Mouse (Mus musculus) CH12.LX (cell line): ENCODE data around the gene Dock3. TPM values are rescaled to one million over a fixed set of nuclear protein-coding genes. Genes with fewer than 3 reads are reported as not detected.

ENCODE experiments used
- DNase-seq: peaks from one replicate; pipeline ENCODE4 v3.0.0-alpha.2; 2013; ENCODE audit errors: extremely low read depth
- H3K27ac ChIP-seq: 2 replicates; pipeline ENCODE4 v1.5.1; 2012; ENCODE audit warnings: low read depth, mild to moderate bottlenecking, control low read depth, moderate library complexity; ENCODE audit not compliant: insufficient read depth
- H3K27me3 ChIP-seq: replicated peaks from 2 replicates; pipeline ENCODE3; 2012; ENCODE audit warnings: inconsistent platforms
- H3K36me3 ChIP-seq, 2 experiments: replicated peaks in 1 of 2; 2 replicates each; pipeline versions ENCODE3 to v1.6.1; 2012; ENCODE audit warnings: inconsistent platforms in 1 of 2, low read length in 1 of 2, mild to moderate bottlenecking in 1 of 2, mixed read lengths in 1 of 2, moderate library complexity in 1 of 2; ENCODE audit not compliant: control insufficient read depth in 1 of 2, insufficient read depth in 1 of 2
- H3K4me1 ChIP-seq, 2 experiments: 2 replicates each; pipeline ENCODE4 v1.6.1; 2012; ENCODE audit warnings: inconsistent platforms in 1 of 2, moderate library complexity in 1 of 2; ENCODE audit not compliant: insufficient read depth in 2 of 2, control insufficient read depth in 1 of 2
- H3K4me2 ChIP-seq: 2 replicates; pipeline ENCODE4 v1.6.1; 2012; ENCODE audit warnings: low read depth, mild to moderate bottlenecking, control low read depth; ENCODE audit not compliant: poor library complexity, insufficient read depth, severe bottlenecking
- H3K4me3 ChIP-seq, 3 experiments: fragments of 150-350 bp in 1 of 3; sonication (generic) in 1 of 3; replicated peaks in 1 of 3; 2 replicates each; pipeline versions ENCODE3 to v1.5.1; 2011 to 2012; ENCODE audit warnings: low read depth in 2 of 3, low read length in 2 of 3, mild to moderate bottlenecking in 2 of 3, moderate library complexity in 2 of 3, control low read depth in 1 of 3, improper control_type of control experiment in 1 of 3, inconsistent platforms in 1 of 3, mixed read lengths in 1 of 3; ENCODE audit not compliant: poor library complexity in 1 of 3
- H3K79me2 ChIP-seq: replicated peaks from 2 replicates; pipeline ENCODE4 v1.6.1; 2012; ENCODE audit warnings: mild to moderate bottlenecking, moderate library complexity; ENCODE audit not compliant: control insufficient read depth, poor library complexity, insufficient read depth, severe bottlenecking; ENCODE audit errors: extremely low read depth
- H3K9ac ChIP-seq: 2 replicates; pipeline ENCODE4 v1.6.1; 2012; ENCODE audit warnings: low read depth, mild to moderate bottlenecking, control low read depth, moderate library complexity; ENCODE audit not compliant: insufficient read depth
- H3K9me3 ChIP-seq: replicated peaks from 2 replicates; pipeline ENCODE3; 2012; ENCODE audit warnings: low read length, inconsistent platforms, mixed read lengths
- BHLHE40 ChIP-seq: IDR thresholded peaks from 2 replicates; pipeline ENCODE4 v1.6.1; 2011; ENCODE audit warnings: mild to moderate bottlenecking, low read depth, low read length, improper control_type of control experiment
- CHD1 ChIP-seq: IDR thresholded peaks from 2 replicates; pipeline ENCODE4 v1.6.1; 2012; ENCODE audit warnings: low read depth, low read length, improper control_type of control experiment, inconsistent platforms
- E2F4 ChIP-seq: IDR thresholded peaks from 2 replicates; pipeline ENCODE4 v1.6.1; 2011; ENCODE audit warnings: low read depth, low read length, improper control_type of control experiment; ENCODE audit not compliant: insufficient replicate concordance
- EP300 ChIP-seq: IDR thresholded peaks from 2 replicates; pipeline ENCODE4 v1.6.1; 2011; ENCODE audit warnings: low read length, improper control_type of control experiment
- HCFC1 ChIP-seq: IDR thresholded peaks from 2 replicates; pipeline ENCODE4 v1.6.1; 2012; ENCODE audit warnings: low read depth, mild to moderate bottlenecking, inconsistent platforms, low read length, improper control_type of control experiment
- JUN ChIP-seq: IDR thresholded peaks from 2 replicates; pipeline ENCODE4 v1.6.1; 2011; ENCODE audit warnings: low read depth, mild to moderate bottlenecking, low read length, improper control_type of control experiment, moderate library complexity; ENCODE audit not compliant: insufficient read depth
- KAT2A ChIP-seq: IDR thresholded peaks from 2 replicates; pipeline ENCODE4 v1.6.1; 2012; ENCODE audit warnings: low read length, improper control_type of control experiment, inconsistent platforms; ENCODE audit not compliant: insufficient replicate concordance
- MAFK ChIP-seq: IDR thresholded peaks from 2 replicates; pipeline ENCODE4 v1.6.1; 2011; ENCODE audit warnings: low read length, improper control_type of control experiment; ENCODE audit not compliant: insufficient replicate concordance
- MEF2A ChIP-seq: IDR thresholded peaks from 2 replicates; pipeline ENCODE4 v1.6.1; 2014; ENCODE audit warnings: low read depth, mild to moderate bottlenecking, inconsistent platforms, low read length, improper control_type of control experiment, borderline replicate concordance
- PAX5 ChIP-seq: IDR thresholded peaks from 2 replicates; pipeline ENCODE4 v1.6.1; 2012; ENCODE audit warnings: low read length, inconsistent platforms, mixed read lengths
- POLR2AphosphoS2 ChIP-seq: IDR thresholded peaks from 2 replicates; pipeline ENCODE4 v1.6.1; 2011; ENCODE audit warnings: low read depth, low read length, improper control_type of control experiment
- RAD21 ChIP-seq: IDR thresholded peaks from 2 replicates; pipeline ENCODE4 v1.6.1; 2011; ENCODE audit warnings: low read depth, mild to moderate bottlenecking, low read length, improper control_type of control experiment, moderate library complexity
- SIN3A ChIP-seq: IDR thresholded peaks from 2 replicates; pipeline ENCODE4 v1.6.1; 2012; ENCODE audit warnings: low read length, improper control_type of control experiment, inconsistent platforms
- TCF12 ChIP-seq: IDR thresholded peaks from 2 replicates; pipeline ENCODE4 v1.6.1; 2014; ENCODE audit warnings: low read depth, mild to moderate bottlenecking, inconsistent platforms, low read length, improper control_type of control experiment
- UBTF ChIP-seq: IDR thresholded peaks from 2 replicates; pipeline ENCODE4 v1.6.1; 2012; ENCODE audit warnings: low read depth, mild to moderate bottlenecking, inconsistent platforms, low read length, improper control_type of control experiment, moderate library complexity
- USF1 ChIP-seq: IDR thresholded peaks from 2 replicates; pipeline ENCODE4 v1.6.1; 2014; ENCODE audit warnings: low read depth, mild to moderate bottlenecking, inconsistent platforms, low read length, improper control_type of control experiment
- ZC3H11A ChIP-seq: IDR thresholded peaks from 2 replicates; pipeline ENCODE4 v1.6.1; 2012; ENCODE audit warnings: low read depth, mild to moderate bottlenecking, inconsistent platforms, low read length, improper control_type of control experiment
- ZKSCAN1 ChIP-seq: IDR thresholded peaks from 2 replicates; pipeline ENCODE4 v1.6.1; 2012; ENCODE audit warnings: low read depth, inconsistent platforms, low read length, improper control_type of control experiment, borderline replicate concordance
- dilution Hi-C: fragments of 300-500 bp; cut with MboI; formaldehyde crosslinking; loops from 2 replicates; pipeline ENCODE4 v1.14.3; 2020; ENCODE audit warnings: low sequenced_read_pairs; ENCODE audit not compliant: extremely low pct_unique_long_range_greater_than_20kb, extremely low pct_ligation_motif_present
- in situ Hi-C: fragments of 300-500 bp; cut with MboI; formaldehyde crosslinking; loops from 3 replicates; pipeline ENCODE4 v1.14.3; 2019; ENCODE audit warnings: low sequenced_read_pairs, low pct_ligation_motif_present, low pct_unique_long_range_greater_than_20kb, mixed read lengths
- polyA plus RNA-seq: library from polyadenylated mRNA; unstranded; fragments of >175 nt; gene quantifications from 2 replicates; pipeline ENCODE4 v1.2.1, GENCODE M21; 2012; ENCODE audit warnings: low read depth; ENCODE audit not compliant: insufficient read length
- total RNA-seq, 2 experiments: library from RNA; depleted of rRNA; stranded (reverse); fragments of 300-350 nt in 1 of 2; fragments of >200 nt in 1 of 2; gene quantifications; 2 replicates each; pipeline ENCODE4 v1.2.3; 2012 to 2014

Gene Dock3
- total and polyA plus RNA-seq, 3 experiments = 0.30 TPM; not detected in 2

- no peak for TF ChIP-seq USF1
- no peak for TF ChIP-seq E2F4
- TF ChIP-seq CHD1 = no peak
- no peak for TF ChIP-seq MEF2A
- no peak for TF ChIP-seq UBTF
- no peak for TF ChIP-seq SIN3A
- no peak for TF ChIP-seq HCFC1
- TF ChIP-seq TCF12 = no peak
- no peak for TF ChIP-seq JUN
- no peak for TF ChIP-seq ZC3H11A
- no peak for TF ChIP-seq ZKSCAN1
- TF ChIP-seq PAX5 = no peak
- TF ChIP-seq RAD21 = no peak
- TF ChIP-seq BHLHE40 = no peak
- TF ChIP-seq POLR2AphosphoS2 = no peak
- Histone ChIP-seq H3K4me2 (no peak overlapping the region), H3K27ac (no peak overlapping the region), H3K9ac (no peak overlapping the region), H3K79me2 (peaks cover 7% of the 10 kb centered on the region), H3K36me3 (peaks cover 62 to 87% of the 10 kb centered on the region in 2 experiments), H3K4me3 (no peak overlapping the region), H3K27me3 (no peaks in the 10 kb centered on the region), H3K4me1 (peaks cover 0 to 22% of the 10 kb centered on the region in 2 experiments; a peak in 2 of 4 replicates), H3K9me3 (no peaks in the 10 kb centered on the region)
- in situ Hi-C loops (no loop called here), dilution Hi-C loops (no loop called here)
- DNase-seq = no peak
Observed at GRCm38 (mm10) chr9:106874216-106874615, 357.5 kb downstream of the Dock3 start.

- no peak for TF ChIP-seq EP300
- TF ChIP-seq UBTF = no peak
- no peak for TF ChIP-seq TCF12
- TF ChIP-seq KAT2A = no peak
- TF ChIP-seq MEF2A = no peak
- TF ChIP-seq MAFK = no peak
- no peak for TF ChIP-seq HCFC1
- no peak for TF ChIP-seq JUN
- TF ChIP-seq ZC3H11A = no peak
- no peak overlapping the region for H3K27ac ChIP-seq
- dilution Hi-C loops = no loop called here
- no peaks in the 10 kb centered on the region for H3K9me3 ChIP-seq
- H3K27me3 ChIP-seq = no peaks in the 10 kb centered on the region
- in situ Hi-C loops = no loop called here
- H3K9ac ChIP-seq = no peak overlapping the region
- no peak overlapping the region for H3K4me3 ChIP-seq
- no peaks in the 10 kb centered on the region for H3K4me1 ChIP-seq
- H3K4me2 ChIP-seq = no peak overlapping the region
- H3K36me3 ChIP-seq = peaks cover 48 to 90% of the 10 kb centered on the region in 2 experiments
- H3K79me2 ChIP-seq = no peaks in the 10 kb centered on the region
- no peak for DNase-seq
Observed at GRCm38 (mm10) chr9:106858036-106858435, 373.7 kb downstream of the Dock3 start.
